Mouse (Mus musculus) spleen, adult 2 months (tissue): ENCODE results near the gene Syvn1.

Experiments used
- CTCF ChIP-seq: fragments of 200-500 bp; IDR thresholded peaks from 2 replicates; pipeline ENCODE4 v1.5.1; 2011; ENCODE audit warnings: mild to moderate bottlenecking, inconsistent platforms; ENCODE audit not compliant: insufficient read depth, insufficient read length, insufficient replicate concordance; ENCODE audit errors: extremely low read depth
- POLR2A ChIP-seq: fragments of 200-500 bp; IDR thresholded peaks from 2 replicates; pipeline ENCODE4 v1.6.1; 2011; ENCODE audit warnings: low read depth, low read length, inconsistent platforms

GRCm38 (mm10) chr19:6076564-6077393 is 30.4 kb downstream of the Syvn1 start, which contains the start of gene Vps51:
- TF ChIP-seq CTCF, result no peak
- no peak for TF ChIP-seq POLR2A
